Mouse (Mus musculus) limb, embryonic 15.5 days (tissue): ENCODE results near the gene Tenm1. TPM values are rescaled to one million over a fixed set of nuclear protein-coding genes. Genes with fewer than 3 reads are reported as not detected.
A peak's percentile ranks its signal among the peaks of the same experiment; 100 is the strongest.

Source experiments
- ATAC-seq: fragments of 200-750 bp; cut with Nextera tagmentation; 2 replicates; pipeline ENCODE4 v1.8.0; 2017; ENCODE audit warnings: low read depth, moderate TSS enrichment; ENCODE audit not compliant: insufficient number of reproducible peaks, low FRiP score, low TSS enrichment
- H3K27ac ChIP-seq: fragments of 300-500 bp; sonication (generic); 2 replicates; pipeline ENCODE4 v1.5.1; 2015; ENCODE audit warnings: moderate library complexity, mild to moderate bottlenecking, inconsistent platforms
- H3K27me3 ChIP-seq: fragments of 300-500 bp; sonication (generic); 2 replicates; pipeline ENCODE4 v1.6.1; 2015; ENCODE audit warnings: inconsistent platforms
- H3K36me3 ChIP-seq: fragments of 300-500 bp; sonication (generic); 2 replicates; pipeline ENCODE4 v1.6.1; 2015; ENCODE audit warnings: inconsistent platforms
- H3K4me1 ChIP-seq: fragments of 300-500 bp; sonication (generic); 2 replicates; pipeline ENCODE4 v1.6.1; 2015; ENCODE audit warnings: inconsistent platforms
- H3K4me2 ChIP-seq: fragments of 300-500 bp; sonication (generic); 2 replicates; pipeline ENCODE4 v1.6.1; 2015; ENCODE audit warnings: mild to moderate bottlenecking, inconsistent platforms
- H3K4me3 ChIP-seq: fragments of 300-500 bp; sonication (generic); 2 replicates; pipeline ENCODE4 v1.5.1; 2015; ENCODE audit warnings: mild to moderate bottlenecking, inconsistent platforms
- H3K9ac ChIP-seq: fragments of 300-500 bp; sonication (generic); 2 replicates; pipeline ENCODE4 v1.6.1; 2015; ENCODE audit warnings: inconsistent platforms
- H3K9me3 ChIP-seq: fragments of 300-500 bp; sonication (generic); 2 replicates; pipeline ENCODE4 v1.6.1; 2016; ENCODE audit warnings: inconsistent platforms
- WGBS: fragments of 180-500 bp; shearing (Covaris S2); methylation state at CpG from one replicate; pipeline ENCODE4 v1.1.7; 2015; 5-methylcytosine and 5-hydroxymethylcytosine counted together
- polyA plus RNA-seq: library from polyadenylated mRNA; unstranded; fragments of >200 nt; fragmentation: Nextera tagmentation; extraction: Ambion mirVana; gene quantifications from 2 replicates; pipeline ENCODE4 v1.2.1, GENCODE M21; 2015

Gene Tenm1
- polyA plus RNA-seq, 1 experiment from 2014 or later, result 6.1 TPM

DNA sequence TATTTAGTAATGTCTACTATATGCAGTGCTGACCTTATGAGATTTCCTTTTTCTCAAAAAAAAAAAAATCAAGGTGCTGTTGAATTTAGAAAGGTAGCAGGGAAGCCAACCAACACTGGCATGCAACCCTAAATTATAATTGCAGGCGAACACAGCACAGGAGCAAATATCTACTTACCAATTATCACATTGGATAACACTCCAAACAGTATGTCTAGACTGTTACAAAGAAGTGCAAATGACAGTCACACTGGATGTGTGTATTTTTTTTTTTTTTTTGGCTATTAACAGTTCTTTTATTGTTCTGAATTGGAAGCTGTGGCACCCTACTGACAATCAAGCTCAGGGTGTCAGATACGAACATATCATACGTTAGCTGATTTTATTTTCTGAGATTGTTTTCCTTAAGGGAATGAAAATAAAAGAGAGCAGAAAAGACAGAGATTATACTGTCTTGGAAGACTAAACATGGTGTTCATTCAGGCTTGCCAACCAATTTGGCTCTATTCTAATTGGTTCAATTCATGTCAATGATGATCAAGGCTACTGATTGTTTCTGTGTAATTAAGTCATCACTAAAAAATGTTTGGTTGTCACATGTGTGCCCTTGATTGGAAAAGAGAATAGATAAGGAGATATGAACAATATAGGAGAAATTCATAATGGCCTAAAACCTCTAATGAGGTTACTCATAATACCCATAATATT is 710.7 kb downstream of the Tenm1 start:
- no peaks in the 10 kb centered on the region for H3K36me3 ChIP-seq
- no peaks in the 10 kb centered on the region for H3K9me3 ChIP-seq
- WGBS, result 87% methylated on average over 3 of the region's 3 CpGs

GRCm38 (mm10) chrX:42700291-42700690 is 728.6 kb downstream of the Tenm1 start:
- H3K9me3 ChIP-seq, result no peaks in the 10 kb centered on the region
- no peak for ATAC-seq
- 56% methylated on average over 3 of the region's 3 CpGs for WGBS
- no peak overlapping the region for H3K4me3 ChIP-seq
- no peaks in the 10 kb centered on the region for H3K36me3 ChIP-seq
- no peak overlapping the region for H3K9ac ChIP-seq
- H3K27me3 ChIP-seq, result no peaks in the 10 kb centered on the region
- no peak overlapping the region for H3K4me2 ChIP-seq
- no peaks in the 10 kb centered on the region for H3K4me1 ChIP-seq
- H3K27ac ChIP-seq, result no peak overlapping the region

More for the DNA sequence above, 710.7 kb downstream of the Tenm1 start:
- ATAC-seq, result no peak
- H3K4me2 ChIP-seq, result no peak overlapping the region
- H3K4me3 ChIP-seq, result no peak overlapping the region
- H3K9ac ChIP-seq, result no peak overlapping the region
- H3K27me3 ChIP-seq, result no peaks in the 10 kb centered on the region
- H3K27ac ChIP-seq, result no peak overlapping the region
- no peaks in the 10 kb centered on the region for H3K4me1 ChIP-seq

DNA sequence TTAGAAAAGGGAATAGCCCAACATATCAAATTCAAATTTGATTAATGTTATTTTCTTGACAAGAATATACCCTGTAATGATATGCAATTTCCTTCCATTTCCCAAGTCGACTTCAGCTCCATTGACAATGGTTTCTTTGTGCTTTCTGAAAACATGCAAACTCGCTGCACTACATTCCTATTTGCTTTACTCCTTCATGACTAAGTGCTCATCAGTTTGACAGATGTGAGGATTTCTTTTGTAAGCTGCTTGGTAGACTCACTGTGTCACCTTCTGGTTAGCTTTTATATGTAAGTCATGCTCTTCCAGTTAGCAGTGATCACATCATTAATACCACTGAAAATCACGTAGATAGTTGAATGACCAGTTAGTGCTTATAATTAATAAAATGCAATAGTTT is 781.8 kb downstream of the Tenm1 start:
- H3K4me1 ChIP-seq, result no peaks in the 10 kb centered on the region
- WGBS, result 63% methylated on average over 3 of the region's 3 CpGs
- no peaks in the 10 kb centered on the region for H3K36me3 ChIP-seq
- H3K27me3 ChIP-seq, result no peaks in the 10 kb centered on the region
- no peak overlapping the region for H3K27ac ChIP-seq
- ATAC-seq, result no peak
- H3K9me3 ChIP-seq, result no peaks in the 10 kb centered on the region
- H3K9ac ChIP-seq, result no peak overlapping the region
- H3K4me3 ChIP-seq, result no peak overlapping the region
- no peak overlapping the region for H3K4me2 ChIP-seq

DNA sequence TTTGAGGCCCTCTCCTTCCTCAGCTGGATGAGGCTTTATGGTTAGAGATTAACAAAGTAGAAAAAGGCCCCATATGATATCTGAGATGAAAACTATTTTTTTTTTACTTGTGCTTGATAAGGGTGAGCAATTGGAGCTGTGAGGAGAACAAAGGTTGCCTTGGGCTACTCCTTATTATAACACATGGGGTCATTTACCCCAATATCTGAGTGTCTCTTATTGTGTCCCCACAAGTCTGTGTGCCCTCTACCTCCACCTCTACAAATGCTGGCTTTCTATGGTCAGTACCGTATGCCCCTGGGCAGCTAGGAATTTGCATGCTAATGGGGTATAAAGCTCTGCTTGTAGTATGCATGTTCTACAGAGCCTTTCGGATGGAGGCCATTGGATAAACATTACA is 848.4 kb downstream of the Tenm1 start:
- H3K4me3 ChIP-seq, result no peak overlapping the region
- H3K9me3 ChIP-seq, result no peaks in the 10 kb centered on the region
- no peak overlapping the region for H3K9ac ChIP-seq
- no peak overlapping the region for H3K27ac ChIP-seq
- ATAC-seq, result no peak
- H3K27me3 ChIP-seq, result no peaks in the 10 kb centered on the region
- no peaks in the 10 kb centered on the region for H3K4me1 ChIP-seq
- H3K36me3 ChIP-seq, result no peaks in the 10 kb centered on the region
- WGBS, result 67% methylated on average over 2 of the region's 2 CpGs
- H3K4me2 ChIP-seq, result no peak overlapping the region

- ATAC-seq, result no peak
- WGBS, result 70% methylated on average over 4 of the region's 4 CpGs
- H3K27ac ChIP-seq, result no peak overlapping the region
These were observed 870.2 kb downstream of the Tenm1 start for GRCm38 (mm10) chrX:42558683-42559082.

GRCm38 (mm10) chrX:42557284-42557683 is 871.6 kb downstream of the Tenm1 start:
- 21% methylated on average over 7 of the region's 7 CpGs for WGBS
- Histone ChIP-seq H3K4me3 (no peak overlapping the region), H3K27me3 (no peaks in the 10 kb centered on the region), H3K4me2 (no peak overlapping the region), H3K4me1 (no peaks in the 10 kb centered on the region), H3K36me3 (no peaks in the 10 kb centered on the region), H3K9me3 (no peaks in the 10 kb centered on the region), H3K9ac (no peak overlapping the region), H3K27ac (no peak overlapping the region)
- no peak for ATAC-seq

More at GRCm38 (mm10) chrX:42558683-42559082, 870.2 kb downstream of the Tenm1 start:
- H3K4me1 ChIP-seq, result no peaks in the 10 kb centered on the region
- no peak overlapping the region for H3K4me2 ChIP-seq
- no peak overlapping the region for H3K9ac ChIP-seq
- H3K36me3 ChIP-seq, result no peaks in the 10 kb centered on the region
- H3K27me3 ChIP-seq, result no peaks in the 10 kb centered on the region
- H3K9me3 ChIP-seq, result no peaks in the 10 kb centered on the region
- no peak overlapping the region for H3K4me3 ChIP-seq

GRCm38 (mm10) chrX:42548513-42548912 is 880.4 kb downstream of the Tenm1 start:
- Histone ChIP-seq H3K9ac (no peak overlapping the region), H3K36me3 (no peaks in the 10 kb centered on the region), H3K4me1 (no peaks in the 10 kb centered on the region), H3K9me3 (no peaks in the 10 kb centered on the region), H3K4me2 (no peak overlapping the region), H3K27me3 (no peaks in the 10 kb centered on the region), H3K27ac (no peak overlapping the region), H3K4me3 (no peak overlapping the region)
- WGBS, result 75% methylated on average over 4 of the region's 4 CpGs
- no peak for ATAC-seq

GRCm38 (mm10) chrX:42545076-42545475 is 883.9 kb downstream of the Tenm1 start:
- 86% methylated on average over 1 of the region's 1 CpGs for WGBS
- ATAC-seq, result no peak

GRCm38 (mm10) chrX:42540756-42541053 is 888.2 kb downstream of the Tenm1 start:
- H3K9me3 ChIP-seq, result no peaks in the 10 kb centered on the region
- H3K36me3 ChIP-seq, result no peaks in the 10 kb centered on the region
- peak overlapping the region; percentile 18; the same call in 1 of the 2 replicates for H3K4me3 ChIP-seq
- H3K27ac ChIP-seq, result no peak overlapping the region
- H3K27me3 ChIP-seq, result no peaks in the 10 kb centered on the region
- no peaks in the 10 kb centered on the region for H3K4me1 ChIP-seq
- 0 out of 2 replicates have a peak overlapping the region, but pooled peaks have one; percentile 22 for H3K4me2 ChIP-seq
- 29% methylated on average over 5 of the region's 5 CpGs for WGBS
- ATAC-seq, result no peak
- H3K9ac ChIP-seq, result no peak overlapping the region

More at GRCm38 (mm10) chrX:42545076-42545475, 883.9 kb downstream of the Tenm1 start:
- H3K4me1 ChIP-seq, result no peaks in the 10 kb centered on the region
- H3K9ac ChIP-seq, result no peak overlapping the region
- no peaks in the 10 kb centered on the region for H3K9me3 ChIP-seq
- H3K27me3 ChIP-seq, result no peaks in the 10 kb centered on the region
- H3K27ac ChIP-seq, result no peak overlapping the region
- no peaks in the 10 kb centered on the region for H3K36me3 ChIP-seq
- no peak overlapping the region for H3K4me3 ChIP-seq
- no peak overlapping the region for H3K4me2 ChIP-seq

DNA sequence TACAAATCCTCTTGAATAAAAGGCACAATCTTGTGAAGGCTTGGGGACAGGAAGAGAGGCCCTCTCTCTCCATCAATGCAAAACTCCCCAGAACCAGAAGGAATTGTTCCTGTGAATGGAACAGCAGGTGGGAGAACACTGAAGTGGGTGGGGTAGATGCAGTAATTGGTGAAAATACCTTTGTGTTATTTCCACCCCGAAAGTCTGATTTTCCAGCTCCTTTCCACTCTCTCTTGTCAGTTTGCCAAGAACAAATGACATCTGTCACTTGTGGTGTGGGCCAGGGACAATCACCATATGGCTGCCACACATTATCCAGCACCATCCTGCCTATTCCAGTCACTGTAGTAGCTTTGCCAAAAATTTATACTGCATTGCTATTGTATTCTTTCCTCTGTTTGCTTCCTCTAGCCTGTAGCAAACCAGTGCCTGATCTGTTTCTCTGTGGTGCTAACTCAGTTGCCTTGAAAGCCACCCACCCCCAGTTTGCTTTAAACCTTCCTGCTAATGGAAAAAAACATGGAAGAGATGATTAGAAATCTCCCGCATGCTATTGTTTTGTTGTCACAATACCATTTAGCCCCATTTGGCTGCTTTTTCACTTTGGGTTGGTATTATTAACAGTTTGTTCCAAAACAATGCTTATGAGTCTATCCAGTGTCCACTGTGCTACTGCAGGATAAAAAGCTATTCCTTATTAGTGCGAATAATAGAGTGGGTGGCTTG is 888.7 kb downstream of the Tenm1 start:
- H3K4me2 ChIP-seq, result 0 out of 2 replicates have a peak overlapping the region, but pooled peaks have one; percentile 22
- no peaks in the 10 kb centered on the region for H3K9me3 ChIP-seq
- H3K27ac ChIP-seq, result no peak overlapping the region
- ATAC-seq, result no peak
- H3K9ac ChIP-seq, result no peak overlapping the region
- 35% methylated on average over 3 of the region's 3 CpGs for WGBS
- no peaks in the 10 kb centered on the region for H3K4me1 ChIP-seq
- peak overlapping the region; percentile 18; the same call in 1 of the 2 replicates for H3K4me3 ChIP-seq
- no peaks in the 10 kb centered on the region for H3K36me3 ChIP-seq
- no peaks in the 10 kb centered on the region for H3K27me3 ChIP-seq

- no peak for ATAC-seq
- Histone ChIP-seq H3K36me3 (no peaks in the 10 kb centered on the region), H3K27me3 (no peaks in the 10 kb centered on the region), H3K4me2 (no peak overlapping the region), H3K27ac (no peak overlapping the region), H3K9ac (no peak overlapping the region), H3K4me3 (no peak overlapping the region), H3K4me1 (no peaks in the 10 kb centered on the region), H3K9me3 (no peaks in the 10 kb centered on the region)
- 81% methylated on average over 4 of the region's 4 CpGs for WGBS
These were observed 898.2 kb downstream of the Tenm1 start for GRCm38 (mm10) chrX:42530703-42531102.

DNA sequence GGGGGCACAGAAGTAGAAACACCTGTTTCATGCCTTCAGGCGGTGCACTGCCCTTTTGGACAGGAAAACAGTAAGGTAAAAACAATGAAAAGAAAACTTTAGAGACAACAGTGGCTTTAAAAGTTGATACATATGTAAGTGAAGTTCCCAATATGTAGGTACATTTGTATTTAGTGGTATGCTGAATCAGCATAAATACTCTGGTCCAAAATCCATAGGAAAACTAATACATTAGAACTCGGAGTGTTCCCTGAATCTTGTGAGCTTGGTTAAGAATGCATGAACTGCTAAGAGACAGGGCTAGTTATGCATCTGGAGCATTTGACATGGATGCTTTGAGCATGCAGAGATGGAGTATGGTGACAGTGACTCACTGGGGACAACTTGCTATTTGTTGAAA is 906.1 kb downstream of the Tenm1 start:
- no peaks in the 10 kb centered on the region for H3K4me1 ChIP-seq
- no peak overlapping the region for H3K4me3 ChIP-seq
- no peak overlapping the region for H3K4me2 ChIP-seq
- H3K9ac ChIP-seq, result no peak overlapping the region
- no peaks in the 10 kb centered on the region for H3K9me3 ChIP-seq
- no peak overlapping the region for H3K27ac ChIP-seq
- no peak for ATAC-seq
- H3K36me3 ChIP-seq, result no peaks in the 10 kb centered on the region
- 64% methylated on average over 2 of the region's 2 CpGs for WGBS
- no peaks in the 10 kb centered on the region for H3K27me3 ChIP-seq
